Mouse (Mus musculus): ENCODE measurements around the gene Kcnd1.
A peak's percentile ranks its signal among the peaks of the same experiment; 100 is the strongest.

The Kcnd1 gene

DNA sequence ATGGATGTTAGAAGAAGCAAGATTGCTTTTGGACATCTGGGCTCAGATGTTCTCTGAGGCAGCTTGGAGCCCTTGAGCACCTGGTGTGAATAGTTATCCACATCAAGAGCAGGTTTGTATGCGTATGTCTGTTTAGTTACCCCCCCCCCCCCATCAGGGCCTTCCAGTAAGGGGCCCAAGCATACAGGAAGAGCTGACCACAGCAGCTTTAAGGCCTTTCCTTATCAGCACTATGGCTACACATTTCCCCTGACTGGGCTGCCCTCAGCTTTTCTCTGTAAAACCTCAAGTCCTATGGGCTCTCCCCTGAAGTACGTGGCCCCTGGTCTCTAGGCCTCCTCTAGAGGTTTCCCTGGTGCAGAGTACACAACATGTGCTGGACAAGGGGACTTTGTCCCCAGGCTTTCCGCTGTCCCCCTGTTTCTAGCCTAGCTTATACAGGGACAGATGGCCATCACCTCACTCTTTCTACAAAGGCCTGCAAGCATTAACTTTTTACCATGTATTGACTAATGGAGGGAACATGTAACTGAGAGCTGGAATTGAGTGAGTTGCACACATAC, 37.2 kb downstream of the Kcnd1 start:
- DNase-seq (ENCODE audit: low spot score), result no peak

DNA sequence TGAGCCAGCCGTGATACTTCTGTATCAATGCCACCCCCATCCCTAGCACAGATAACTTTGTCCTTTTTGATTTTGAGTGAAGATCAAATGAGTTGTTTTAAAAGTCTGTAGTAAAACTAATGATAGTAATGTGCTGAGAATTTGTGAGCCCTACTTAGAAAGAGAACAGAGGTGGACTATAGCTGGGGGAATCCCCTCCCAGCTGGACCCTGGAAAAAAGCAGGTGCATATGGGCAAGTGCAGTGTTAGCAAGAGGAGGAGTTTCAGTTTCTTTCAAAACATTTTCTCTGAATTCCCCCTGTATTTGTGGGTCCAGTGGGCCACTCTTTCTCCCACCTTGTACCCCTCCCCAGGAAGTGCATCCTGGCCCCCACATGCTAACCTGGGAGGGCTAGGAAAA, 41.1 kb downstream of the Kcnd1 start:
- DNase-seq (ENCODE audit: low spot score), result no peak

DNA sequence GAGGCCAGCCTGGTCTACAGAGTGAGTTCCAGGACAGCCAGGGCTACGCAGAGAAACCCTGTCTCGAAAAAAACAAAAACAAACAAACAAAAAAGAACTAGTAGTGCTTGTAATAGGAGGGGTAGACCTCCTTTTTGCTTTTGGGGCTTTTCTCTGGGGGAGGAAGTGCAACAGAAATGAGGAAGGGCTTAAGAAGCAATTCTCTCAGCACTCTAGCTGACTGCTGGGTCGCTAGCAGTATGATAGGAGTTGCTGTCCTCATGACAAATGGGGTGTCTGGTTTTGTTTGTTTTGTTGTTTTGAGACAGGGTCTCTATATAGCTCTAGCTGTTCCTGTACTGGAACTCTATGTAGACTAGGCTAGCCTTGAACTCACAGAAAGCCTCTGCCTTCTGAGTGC, 42.5 kb downstream of the Kcnd1 start:
- DNase-seq (ENCODE audit: low spot score), result no peak

DNA sequence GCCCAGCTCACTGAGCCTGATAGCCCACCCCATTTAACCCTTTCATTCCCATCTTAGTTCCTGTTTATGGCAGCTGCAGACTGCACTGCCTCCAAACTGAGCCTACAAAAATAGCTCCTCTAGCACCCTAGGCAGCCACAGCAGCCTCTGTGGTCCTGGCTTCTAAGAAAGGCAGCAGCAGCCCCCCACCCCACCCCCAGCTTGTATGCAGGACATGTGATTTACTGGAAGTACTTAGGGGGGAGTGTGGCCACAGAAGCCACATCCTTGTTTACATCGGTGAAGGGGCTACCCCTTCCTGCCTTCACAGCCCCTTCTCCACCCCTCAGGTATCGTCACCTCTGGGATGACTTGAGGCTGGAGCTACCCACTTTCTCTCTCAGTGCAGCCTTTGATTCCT, 43.3 kb downstream of the Kcnd1 start:
- no peak for DNase-seq (ENCODE audit: low spot score)

DNA sequence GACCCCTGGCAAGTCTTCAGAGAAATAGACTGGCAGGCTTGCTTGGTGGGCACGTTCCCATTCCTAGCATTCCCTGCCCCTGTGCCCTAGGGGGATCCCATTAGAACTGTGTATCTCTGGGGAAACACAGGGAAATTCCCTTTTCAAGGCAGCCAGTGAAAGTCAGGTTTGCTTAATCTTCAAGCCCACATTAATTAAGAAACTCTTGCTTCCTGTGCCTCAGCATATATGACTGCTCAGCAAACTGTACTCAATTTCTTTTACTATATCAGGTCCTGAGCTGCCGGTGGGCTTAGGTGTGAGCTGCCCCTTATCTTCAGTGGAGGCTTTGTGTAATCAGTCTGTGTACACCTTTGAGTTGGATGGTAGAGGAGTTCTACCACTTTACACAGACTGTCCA, 43.7 kb downstream of the Kcnd1 start:
- no peak for DNase-seq (ENCODE audit: low spot score)

DNA sequence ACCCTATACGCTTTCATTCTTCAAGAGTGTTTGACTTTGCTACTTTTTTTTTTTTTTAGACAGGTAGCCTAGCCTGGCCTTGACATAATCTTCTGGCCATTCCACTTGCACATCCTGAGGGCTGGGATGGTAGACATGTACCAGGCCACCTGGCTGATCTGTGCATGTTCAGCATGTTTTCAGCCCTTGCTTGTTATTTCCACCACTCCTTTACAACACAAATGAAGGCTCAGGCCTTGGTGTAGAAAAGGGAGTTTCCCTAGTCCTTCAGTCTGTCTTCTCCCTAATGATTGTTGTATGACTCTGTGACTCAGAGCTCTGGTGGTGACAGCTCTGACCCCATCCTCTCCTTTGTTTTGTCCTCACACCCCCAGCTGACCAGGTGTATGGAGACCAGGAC, 45.1 kb downstream of the Kcnd1 start:
- DNase-seq (ENCODE audit: low spot score), result no peak

DNA sequence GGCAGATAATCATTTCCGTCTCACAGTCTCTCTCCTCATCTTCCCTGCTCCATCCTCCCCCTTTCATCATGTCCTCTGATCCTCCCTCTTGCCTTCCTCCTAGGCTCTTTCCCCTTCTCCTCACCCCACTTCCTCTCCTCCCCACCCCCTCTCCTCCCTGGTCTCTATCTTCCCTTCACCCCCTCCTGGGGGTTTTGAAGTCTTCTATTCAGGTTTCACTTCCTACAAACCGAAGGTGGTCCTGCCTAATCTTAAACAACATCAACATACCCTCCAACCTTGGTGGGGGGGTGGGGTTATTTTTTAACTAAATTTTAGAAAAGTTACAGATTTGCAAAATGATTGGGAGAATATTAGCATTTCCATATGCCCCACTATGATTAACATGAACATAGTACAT, 46.4 kb downstream of the Kcnd1 start:
- no peak for DNase-seq (ENCODE audit: low spot score)

DNA sequence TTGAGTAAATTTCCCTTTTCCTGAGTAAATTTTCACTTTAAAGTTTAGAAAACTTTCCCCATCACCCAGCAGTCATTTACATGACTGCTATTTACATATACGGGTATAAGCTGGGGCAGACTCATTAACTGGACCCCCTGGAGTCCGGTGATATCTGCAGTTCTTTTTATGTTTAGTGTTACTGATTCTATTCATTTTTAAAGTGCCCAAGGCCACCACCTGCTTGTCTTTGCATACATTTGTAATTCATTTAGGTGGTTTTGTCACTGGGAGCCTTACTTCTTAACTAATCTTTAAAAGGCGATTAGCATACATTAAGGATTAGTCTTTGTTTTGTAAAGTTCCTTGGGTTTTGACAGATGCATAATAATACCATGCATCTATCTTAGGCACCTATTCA, 47.7 kb downstream of the Kcnd1 start:
- DNase-seq (ENCODE audit: low spot score), result no peak

DNA sequence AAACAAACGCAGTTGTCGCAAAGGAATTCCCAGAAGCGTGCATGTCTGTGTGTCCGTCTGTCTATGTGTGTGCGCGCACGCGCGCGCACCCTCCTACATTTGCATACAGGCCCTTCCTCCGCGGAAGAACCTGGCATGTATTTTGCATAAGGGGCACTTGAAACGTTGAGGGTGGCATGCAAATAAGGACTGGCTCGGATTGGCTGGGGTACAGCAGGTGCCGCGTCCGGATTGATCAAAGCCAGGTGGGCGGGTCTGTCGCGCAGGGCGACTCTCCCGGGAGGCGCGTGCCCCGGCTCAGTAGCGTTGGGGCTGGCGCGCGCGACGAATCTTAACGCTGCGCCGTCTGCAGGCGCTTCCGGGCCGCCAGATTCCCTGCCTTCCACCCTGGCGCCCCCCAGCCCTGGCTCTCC, 55.9 kb downstream of the Kcnd1 start, which contains the start of gene Pim2:
Gene Pim2, plus strand, starts transcription at position 256 of the 413 bp plus-strand sequence.
- DNase-seq (ENCODE audit: low spot score), result peak; percentile 73

DNA sequence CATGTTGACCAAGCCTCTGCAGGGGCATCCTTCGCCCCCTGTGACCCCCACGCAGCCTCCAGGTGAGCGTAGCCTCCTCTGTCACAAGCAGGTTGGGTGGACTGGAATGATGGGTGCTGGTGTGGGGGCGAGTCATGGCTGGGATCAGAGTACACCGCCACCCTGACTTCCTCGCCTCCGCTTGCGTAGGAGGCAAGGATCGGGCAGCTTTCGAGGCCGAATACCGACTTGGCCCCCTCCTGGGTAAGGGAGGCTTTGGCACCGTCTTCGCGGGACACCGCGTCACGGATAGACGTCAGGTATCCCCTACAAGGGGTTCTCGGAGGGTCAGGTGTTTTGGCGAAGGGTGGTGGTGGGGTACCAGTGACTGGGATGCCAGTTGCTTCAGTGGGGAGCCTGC, 56.4 kb downstream of the Kcnd1 start:
- DNase-seq (ENCODE audit: low spot score), result no peak

DNA sequence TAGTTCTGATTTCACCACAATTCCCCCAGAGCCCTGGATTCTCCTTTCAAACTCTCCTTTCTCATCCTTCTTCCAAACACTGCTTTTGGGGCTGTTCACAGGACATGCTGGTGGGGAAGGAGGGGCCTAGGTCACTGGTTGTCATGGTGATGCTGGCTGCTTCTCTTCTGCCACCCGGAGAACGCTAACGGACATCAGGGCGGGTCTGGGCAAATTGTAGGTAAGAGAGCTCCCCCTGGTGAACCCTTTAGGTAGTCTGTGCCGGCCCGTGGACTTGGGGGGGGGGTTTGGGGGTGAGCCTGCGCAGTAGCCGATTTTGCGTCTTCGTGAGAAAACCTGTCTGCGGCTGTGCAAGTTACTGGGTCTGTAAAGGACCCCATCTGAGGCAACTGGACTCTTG, 57.7 kb downstream of the Kcnd1 start:
- peak; percentile 42 for DNase-seq (ENCODE audit: low spot score)

DNA sequence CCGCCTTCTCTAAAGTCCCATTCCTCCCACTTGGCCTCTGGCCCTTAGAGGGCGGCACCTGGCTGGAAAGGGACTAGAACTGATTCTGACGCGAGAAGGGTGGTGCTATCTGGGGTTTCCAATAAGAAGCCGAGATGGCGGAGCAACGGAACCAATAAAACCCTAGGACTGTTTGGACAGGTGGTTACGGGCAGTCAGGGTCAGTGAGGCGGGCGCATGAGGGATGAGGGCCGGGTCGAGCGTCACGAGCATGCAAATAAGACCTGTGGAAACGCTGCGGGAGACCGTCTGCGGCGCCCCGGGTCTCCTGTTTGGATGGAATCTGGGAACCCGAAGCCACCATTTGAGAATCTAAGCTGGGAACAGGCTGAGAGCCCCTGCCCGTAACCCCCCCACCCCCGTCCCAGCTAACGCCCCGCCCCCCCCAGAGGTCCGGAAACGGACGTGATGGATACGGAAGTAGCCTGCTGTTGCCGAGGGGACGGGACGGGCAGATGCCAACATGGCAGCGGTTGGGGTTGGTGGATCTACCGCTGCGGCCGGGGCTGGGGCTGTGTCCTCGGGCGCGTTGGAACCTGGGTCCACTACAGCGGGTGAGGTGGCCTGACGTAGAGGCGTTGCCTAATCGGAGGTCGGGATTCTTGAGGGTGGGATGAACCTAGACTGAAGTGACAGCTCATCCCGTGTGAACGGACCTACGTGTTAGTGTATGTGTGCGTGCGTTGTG, 61.9 kb downstream of the Kcnd1 start, which contains the start of gene Slc35a2:
Gene Slc35a2, plus strand, starts transcription at position 188 of the 727 bp plus-strand sequence.
- DNase-seq (ENCODE audit: low spot score), result peak; percentile 73

All from c-Kit-positive CD71-positive TER-119-positive erythroid progenitor cells, embryonic 14.5 days (primary cell).